Mouse (Mus musculus): ENCODE measurements around the gene Olfr1264. TPM values are rescaled to one million over a fixed set of nuclear protein-coding genes. Genes with fewer than 3 reads are reported as not detected.

The Olfr1264 gene
- polyA plus RNA-seq, 1 experiment from 2014 or later: not detected

Other genes starting within 250 kb of the Olfr1264 start
- not detected in 2 replicates for gene Olfr1254, start 232.0 kb downstream of the Olfr1264 start, polyA plus RNA-seq (2015; fragmentation: Nextera tagmentation; extraction: Ambion mirVana)
- not detected in 2 replicates for gene Olfr1255, start 213.5 kb downstream of the Olfr1264 start, polyA plus RNA-seq (2015; fragmentation: Nextera tagmentation; extraction: Ambion mirVana)
- gene Olfr1256, start 184.0 kb downstream of the Olfr1264 start, polyA plus RNA-seq (2015; fragmentation: Nextera tagmentation; extraction: Ambion mirVana): not detected in 2 replicates
- gene Olfr48, start 177.4 kb downstream of the Olfr1264 start, polyA plus RNA-seq (2015; fragmentation: Nextera tagmentation; extraction: Ambion mirVana): 0.13 and 0.29 TPM in 2 replicates
- not detected in 2 replicates for gene Olfr1257, start 147.1 kb downstream of the Olfr1264 start, polyA plus RNA-seq (2015; fragmentation: Nextera tagmentation; extraction: Ambion mirVana)
- gene Olfr1258, start 98.3 kb downstream of the Olfr1264 start, polyA plus RNA-seq (2015; fragmentation: Nextera tagmentation; extraction: Ambion mirVana): not detected in 2 replicates
- not detected in 2 replicates for gene Olfr1259, start 76.9 kb downstream of the Olfr1264 start, polyA plus RNA-seq (2015; fragmentation: Nextera tagmentation; extraction: Ambion mirVana)
- gene Olfr1260, start 51.2 kb downstream of the Olfr1264 start, polyA plus RNA-seq (2015; fragmentation: Nextera tagmentation; extraction: Ambion mirVana): not detected in 2 replicates
- gene Olfr1261, start 34.4 kb downstream of the Olfr1264 start, polyA plus RNA-seq (2015; fragmentation: Nextera tagmentation; extraction: Ambion mirVana): not detected in 2 replicates
- not detected in 2 replicates for gene Olfr1262, start 25.4 kb downstream of the Olfr1264 start, polyA plus RNA-seq (2015; fragmentation: Nextera tagmentation; extraction: Ambion mirVana)
- gene Olfr1263, start 13.4 kb downstream of the Olfr1264 start, polyA plus RNA-seq (2015; fragmentation: Nextera tagmentation; extraction: Ambion mirVana): not detected in 2 replicates
- gene Olfr1265, start 9.8 kb upstream of the Olfr1264 start, polyA plus RNA-seq (2015; fragmentation: Nextera tagmentation; extraction: Ambion mirVana): not detected in 2 replicates
- gene Olfr140, start 38.0 kb upstream of the Olfr1264 start, polyA plus RNA-seq (2015; fragmentation: Nextera tagmentation; extraction: Ambion mirVana): not detected in 2 replicates
- gene Olfr1269, start 95.8 kb upstream of the Olfr1264 start, polyA plus RNA-seq (2015; fragmentation: Nextera tagmentation; extraction: Ambion mirVana): not detected in 2 replicates
- not detected in 2 replicates for gene Olfr32, start 116.7 kb upstream of the Olfr1264 start, polyA plus RNA-seq (2015; fragmentation: Nextera tagmentation; extraction: Ambion mirVana)
- gene Olfr1270, start 127.5 kb upstream of the Olfr1264 start, polyA plus RNA-seq (2015; fragmentation: Nextera tagmentation; extraction: Ambion mirVana): not detected in 2 replicates
- not detected in 2 replicates for gene Olfr1506, start 198.9 kb upstream of the Olfr1264 start, polyA plus RNA-seq (2015; fragmentation: Nextera tagmentation; extraction: Ambion mirVana)
- not detected in 2 replicates for gene Olfr142, start 232.0 kb upstream of the Olfr1264 start, polyA plus RNA-seq (2015; fragmentation: Nextera tagmentation; extraction: Ambion mirVana)
- not detected in 2 replicates for gene Olfr1271, start 245.5 kb upstream of the Olfr1264 start, polyA plus RNA-seq (2015; fragmentation: Nextera tagmentation; extraction: Ambion mirVana)